Mouse (Mus musculus) liver, embryonic 11.5 days (tissue): Measurements from ENCODE around the gene Irs3. TPM values are rescaled to one million over a fixed set of nuclear protein-coding genes. Genes with fewer than 3 reads are reported as not detected.

Experiments
- ATAC-seq: fragments of 200-750 bp; cut with Nextera tagmentation; replicated peaks from 2 replicates; pipeline ENCODE4 v1.8.0; 2017; ENCODE audit warnings: moderate number of reproducible peaks, mild to moderate bottlenecking, moderate TSS enrichment, moderate library complexity; ENCODE audit not compliant: low FRiP score
- DNase-seq: peaks from one replicate; pipeline ENCODE4 v3.0.0-alpha.2; 2017; ENCODE audit warnings: low spot score
- H3K27ac ChIP-seq: fragments of 300-500 bp; sonication (generic); 2 replicates; pipeline ENCODE4 v1.5.1; 2014; ENCODE audit warnings: mild to moderate bottlenecking, low read depth, low read length, control low read depth
- H3K27me3 ChIP-seq: fragments of 300-500 bp; sonication (generic); replicated peaks from 2 replicates; pipeline ENCODE4 v1.6.1; 2014; ENCODE audit warnings: low read length, mixed read lengths; ENCODE audit not compliant: control insufficient read depth, insufficient read depth
- H3K36me3 ChIP-seq: fragments of 300-500 bp; sonication (generic); 2 replicates; pipeline ENCODE4 v1.6.1; 2014; ENCODE audit warnings: mild to moderate bottlenecking, low read length, moderate library complexity, mixed read lengths; ENCODE audit not compliant: control insufficient read depth, insufficient read depth
- H3K4me1 ChIP-seq: fragments of 300-500 bp; sonication (generic); replicated peaks from 2 replicates; pipeline ENCODE4 v1.6.1; 2014; ENCODE audit warnings: low read length, mixed read lengths; ENCODE audit not compliant: control insufficient read depth, insufficient read depth
- H3K4me2 ChIP-seq: fragments of 300-500 bp; sonication (generic); 2 replicates; pipeline ENCODE4 v1.6.1; 2014; ENCODE audit warnings: mild to moderate bottlenecking, control low read depth, moderate library complexity
- H3K4me3 ChIP-seq: fragments of 300-500 bp; sonication (generic); 2 replicates; pipeline ENCODE4 v1.5.1; 2014; ENCODE audit warnings: low read depth, low read length, control low read depth
- H3K9ac ChIP-seq: fragments of 300-500 bp; sonication (generic); 2 replicates; pipeline ENCODE4 v1.6.1; 2014; ENCODE audit warnings: low read depth, low read length, control low read depth
- H3K9me3 ChIP-seq: fragments of 300-500 bp; sonication (generic); 2 replicates; pipeline ENCODE4 v1.6.1; 2016; ENCODE audit warnings: low read length, inconsistent platforms, mixed read lengths; ENCODE audit not compliant: control insufficient read depth
- WGBS: fragments of 180-500 bp; shearing (Covaris S2); extraction: QIAGEN DNeasy Blood & Tissue Kit; methylation state at CpG from one replicate; pipeline ENCODE4 v1.1.7; 2014; 5-methylcytosine and 5-hydroxymethylcytosine counted together
- polyA plus RNA-seq: library from polyadenylated mRNA; unstranded; fragments of >200 nt; fragmentation: Nextera tagmentation; extraction: Ambion mirVana; gene quantifications from 2 replicates; pipeline ENCODE4 v1.2.1, GENCODE M21; 2014

The Irs3 gene
- polyA plus RNA-seq, 1 experiment from 2014 or later, result 0.49 TPM

GRCm38 (mm10) chr5:137609292-137609691 is 36.2 kb downstream of the Irs3 start:
- ATAC-seq (no peak), DNase-seq (no peak)
- Histone ChIP-seq H3K9ac (no peak overlapping the region), H3K27ac (no peak overlapping the region), H3K36me3 (peaks cover 7% of the 10 kb centered on the region; the same call in 1 of the 2 replicates), H3K27me3 (peaks cover 7% of the 10 kb centered on the region), H3K9me3 (no peaks in the 10 kb centered on the region), H3K4me1 (peaks cover 34% of the 10 kb centered on the region), H3K4me2 (no peak overlapping the region), H3K4me3 (no peak overlapping the region)
- 67% methylated on average over 3 of the region's 3 CpGs for WGBS

DNA sequence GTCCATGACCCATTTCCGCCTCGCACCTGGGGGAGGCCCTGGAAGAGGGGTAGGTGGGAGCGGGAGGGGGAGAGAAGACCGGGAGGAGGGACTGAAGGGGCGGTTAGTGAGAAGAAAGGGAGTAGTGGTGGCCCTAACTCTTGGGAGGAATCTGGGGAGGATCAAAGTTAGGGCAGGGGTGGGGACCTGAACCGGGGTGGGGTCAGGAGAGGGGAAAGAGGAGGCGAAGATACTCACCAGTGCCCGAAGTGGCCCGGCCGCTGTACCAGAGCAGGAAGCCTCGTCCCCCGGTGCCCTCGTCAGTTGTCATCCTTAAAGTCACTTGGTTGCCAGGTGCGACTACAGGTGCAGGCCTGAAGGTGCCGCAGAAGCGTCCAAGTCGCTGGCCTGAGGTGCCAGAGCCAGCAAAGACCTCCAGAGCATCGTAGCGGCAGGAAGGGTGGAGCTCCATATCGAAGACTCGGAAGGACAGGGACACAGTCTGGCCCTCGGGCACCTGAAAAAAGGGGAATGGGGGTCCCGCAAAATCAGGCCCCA is 36.8 kb downstream of the Irs3 start:
- Histone ChIP-seq H3K27ac (no peak overlapping the region), H3K4me3 (0 out of 2 replicates have a peak overlapping the region, but pooled peaks have one; percentile 10), H3K4me1 (peaks cover 34% of the 10 kb centered on the region), H3K4me2 (peak overlapping the region; percentile 49), H3K9me3 (no peaks in the 10 kb centered on the region), H3K27me3 (peaks cover 7% of the 10 kb centered on the region), H3K36me3 (peaks cover 9% of the 10 kb centered on the region; the same call in 1 of the 2 replicates), H3K9ac (no peak overlapping the region)
- WGBS, result 34% methylated on average over 23 of the region's 23 CpGs
- ATAC-seq (no peak), DNase-seq (no peak)

- H3K4me2 ChIP-seq, result peak overlapping the region; percentile 49
- H3K4me1 ChIP-seq, result peaks cover 32% of the 10 kb centered on the region
- H3K27me3 ChIP-seq, result peaks cover 7% of the 10 kb centered on the region
- ATAC-seq (no peak), DNase-seq (no peak)
- no peaks in the 10 kb centered on the region for H3K9me3 ChIP-seq
- H3K36me3 ChIP-seq, result peaks cover 9% of the 10 kb centered on the region; the same call in 1 of the 2 replicates
- H3K27ac ChIP-seq, result no peak overlapping the region
- H3K4me3 ChIP-seq, result 0 out of 2 replicates have a peak overlapping the region, but pooled peaks have one; percentile 10
- 28% methylated on average over 26 of the region's 26 CpGs for WGBS
- H3K9ac ChIP-seq, result no peak overlapping the region
Measured at GRCm38 (mm10) chr5:137607860-137608653, 37.5 kb downstream of the Irs3 start.

- Histone ChIP-seq H3K9ac (peak overlapping the region; percentile 68), H3K27ac (peak overlapping the region; percentile 84), H3K4me1 (peaks cover 29% of the 10 kb centered on the region), H3K27me3 (no peaks in the 10 kb centered on the region), H3K9me3 (no peaks in the 10 kb centered on the region), H3K36me3 (peaks cover 10% of the 10 kb centered on the region), H3K4me2 (peak overlapping the region; percentile 72), H3K4me3 (peak overlapping the region; percentile 83)
- DNase-seq, result peak; percentile 65
- ATAC-seq, result no peak
- WGBS, result 1% methylated on average over 22 of the region's 22 CpGs
Measured at GRCm38 (mm10) chr5:137601365-137601729, 44.2 kb downstream of the Irs3 start.

DNA sequence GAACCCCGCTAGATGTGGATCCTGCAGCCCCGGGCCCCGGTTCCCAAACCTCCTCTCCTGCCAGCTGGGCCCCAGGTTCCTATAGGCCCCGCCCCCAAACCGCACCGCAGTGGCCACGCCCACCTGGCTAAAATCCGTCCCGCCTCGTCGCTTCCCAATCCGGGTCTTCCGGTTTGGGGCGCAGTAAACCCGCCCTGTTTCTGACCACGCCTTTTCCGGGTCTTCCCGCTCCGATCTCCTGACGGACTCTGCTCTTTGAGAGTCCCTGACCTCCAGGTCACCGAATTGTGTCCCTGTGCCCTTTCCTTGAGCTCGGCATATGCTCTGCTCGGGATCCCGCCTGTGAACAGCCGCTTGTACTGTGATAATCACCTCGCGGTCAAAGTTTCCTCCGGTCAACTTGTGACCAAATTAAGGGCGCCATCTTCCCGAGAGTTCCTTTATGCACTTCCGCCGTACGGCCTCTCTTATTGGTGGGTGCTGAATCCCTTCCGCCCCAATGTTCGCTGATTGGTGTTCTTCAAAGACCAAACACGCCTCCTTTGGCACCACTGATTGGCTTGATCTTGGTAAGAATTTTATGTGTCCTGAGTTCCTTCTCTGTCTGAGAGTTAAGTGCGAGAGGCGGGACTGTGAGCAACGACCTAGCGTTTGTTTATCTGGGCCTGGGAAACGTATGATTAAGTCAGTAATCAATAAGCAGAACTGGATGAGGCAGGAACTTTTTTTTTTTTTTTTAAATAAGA is 44.7 kb downstream of the Irs3 start, which contains the start of gene Mospd3:
Mospd3 (minus strand) TSS at position 440 of the 746 bp plus-strand sequence.
- H3K9me3 ChIP-seq, result no peaks in the 10 kb centered on the region
- H3K27ac ChIP-seq, result peak within 1 kb of the TSS; percentile 84
- WGBS, result under 1% methylated on average over 41 of the region's 41 CpGs
- no peaks in the 10 kb centered on the region for H3K27me3 ChIP-seq
- peak; percentile 97 for DNase-seq
- H3K4me3 ChIP-seq, result peak within 1 kb of the TSS; percentile 83
- peaks cover 26% of the 10 kb centered on the region for H3K4me1 ChIP-seq
- peaks cover 8% of the 10 kb centered on the region for H3K36me3 ChIP-seq
- peak within 1 kb of the TSS; percentile 96 for H3K4me2 ChIP-seq
- peak within 1 kb of the TSS; percentile 80 for H3K9ac ChIP-seq
- peak; percentile 91 for ATAC-seq

GRCm38 (mm10) chr5:137600281-137600618 is 45.3 kb downstream of the Irs3 start:
- Histone ChIP-seq H3K4me3 (peak overlapping the region; percentile 83), H3K27me3 (no peaks in the 10 kb centered on the region), H3K36me3 (peaks cover 6% of the 10 kb centered on the region), H3K4me2 (peak overlapping the region; percentile 96), H3K27ac (peak overlapping the region; percentile 40), H3K4me1 (peaks cover 24% of the 10 kb centered on the region), H3K9ac (peak overlapping the region; percentile 80), H3K9me3 (no peaks in the 10 kb centered on the region)
- whole genome bisulfite sequencing, result 1% methylated on average over 19 of the region's 19 CpGs
- ATAC-seq, result peak; percentile 44
- DNase-seq, result no peak

DNA sequence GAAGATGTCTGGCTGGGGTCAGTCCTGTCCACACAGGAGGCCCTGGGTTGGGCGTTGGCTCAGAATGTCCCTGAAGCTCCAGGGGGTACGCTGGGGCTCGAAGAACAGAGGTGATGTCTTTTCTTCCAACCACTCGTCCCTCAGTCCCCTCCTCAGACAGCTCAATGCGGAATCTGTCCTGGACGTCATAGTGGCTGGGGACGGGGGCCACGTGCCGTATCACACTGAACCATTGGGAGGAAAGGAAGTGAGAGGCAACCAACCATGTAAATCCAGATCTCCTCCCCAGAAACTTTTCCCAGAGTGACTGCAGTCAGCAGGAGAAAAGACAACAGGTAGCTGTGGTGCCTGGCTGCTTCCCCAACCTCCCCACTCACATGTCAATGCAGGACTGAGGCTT is 45.9 kb downstream of the Irs3 start:
- Histone ChIP-seq H3K36me3 (peaks cover 6% of the 10 kb centered on the region), H3K4me2 (peak overlapping the region; percentile 96), H3K4me1 (peaks cover 20% of the 10 kb centered on the region), H3K9ac (peak overlapping the region; percentile 80), H3K27ac (peak overlapping the region; percentile 40; the same call in 1 of the 2 replicates), H3K27me3 (no peaks in the 10 kb centered on the region), H3K9me3 (no peaks in the 10 kb centered on the region), H3K4me3 (peak overlapping the region; percentile 83)
- 54% methylated on average over 9 of the region's 9 CpGs for WGBS
- no peak for DNase-seq
- no peak for ATAC-seq

GRCm38 (mm10) chr5:137598100-137598826 is 47.3 kb downstream of the Irs3 start:
- H3K4me2 ChIP-seq, result peak overlapping the region; percentile 58
- peaks cover 4% of the 10 kb centered on the region for H3K36me3 ChIP-seq
- no peaks in the 10 kb centered on the region for H3K27me3 ChIP-seq
- 55% methylated on average over 2 of the region's 2 CpGs for WGBS
- no peak for ATAC-seq
- DNase-seq, result no peak
- H3K4me1 ChIP-seq, result peaks cover 20% of the 10 kb centered on the region
- H3K9me3 ChIP-seq, result no peaks in the 10 kb centered on the region
- no peak overlapping the region for H3K4me3 ChIP-seq
- H3K27ac ChIP-seq, result peak overlapping the region; percentile 47
- 0 out of 2 replicates have a peak overlapping the region, but pooled peaks have one; percentile 3 for H3K9ac ChIP-seq
